Mouse (Mus musculus) heart, adult 2 months (tissue): ENCODE results near the gene Brf1.

Experiments used
- CTCF ChIP-seq: fragments of 200-600 bp; IDR thresholded peaks from 2 replicates; pipeline ENCODE4 v1.8.1; 2022; ENCODE audit warnings: antibody characterized with exemption, mild to moderate bottlenecking, moderate library complexity
- POLR2A ChIP-seq: fragments of 200-500 bp; IDR thresholded peaks from 2 replicates; pipeline ENCODE4 v1.6.1; 2011; ENCODE audit warnings: mild to moderate bottlenecking, low read depth, low read length, control low read depth; ENCODE audit not compliant: insufficient read depth

DNA sequence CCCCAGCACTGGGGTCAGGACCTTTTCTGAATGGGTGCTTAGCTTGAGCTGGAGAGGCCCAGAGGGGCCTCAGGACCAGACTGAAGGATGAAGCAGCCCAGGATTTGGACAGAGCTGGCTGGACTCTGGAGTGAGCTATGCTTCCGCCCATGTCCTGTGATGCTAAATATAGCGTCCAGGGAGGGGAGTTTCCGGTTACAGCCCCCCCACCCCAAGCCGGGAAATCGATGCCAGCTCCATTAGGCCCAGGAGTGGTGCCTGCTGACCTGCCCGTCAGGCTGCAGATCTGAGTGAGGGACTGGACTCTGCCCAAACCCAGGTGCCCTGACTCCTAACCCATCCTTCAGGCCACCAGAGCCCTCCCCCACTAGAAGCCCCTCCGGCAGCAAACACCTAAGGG is 67.9 kb downstream of the Brf1 start:
- no peak for TF ChIP-seq CTCF
- TF ChIP-seq POLR2A = no peak
